8 mouse cellular contexts compared by ENCODE assay signal in genomic region chr4:137278144-137279040, GRCm38 (mm10). TPM values are rescaled to one million over a fixed set of nuclear protein-coding genes. Genes with fewer than 3 reads are reported as not detected.
DNase-seq lines count a peak whose midpoint lies in the region; ATAC-seq lines count a peak whose summit lies in the region.
"Had no signal": no experiment of that assay in that cellular context is flagged by ENCODE, and none has a peak within 500 bp of the region (broad histone marks: within the 10 kb centered on the region; RNA-seq: fewer than 3 reads in every experiment).

No protein-coding gene starts in this region.

- intact Hi-C loops in gastrocnemius, postnatal 14 days (cut with DNase I; ENCODE audit: low total_unique reads), result no loop called here

- H3K4me1 ChIP-seq in forebrain, embryonic 16.5 days (replicated peaks; ENCODE audit: control insufficient read depth, insufficient read depth, low read length), result peaks cover 21% of the 10 kb centered on the region
- H3K4me1 ChIP-seq in liver, embryonic 15.5 days (replicated peaks), result peaks cover 8% of the 10 kb centered on the region; the same call in 1 of the 2 replicates

- H3K27ac ChIP-seq in forebrain, embryonic 16.5 days (ENCODE audit: low read length), result no peak overlapping the region
- H3K27ac ChIP-seq in liver, embryonic 15.5 days (replicated peaks), result no peak overlapping the region

- H3K4me2 ChIP-seq in forebrain, embryonic 16.5 days (ENCODE audit: low read length), result peak overlapping the region; percentile 79
- H3K4me2 ChIP-seq in liver, embryonic 15.5 days, result peak overlapping the region; percentile 58

- H3K36me3 ChIP-seq in forebrain, embryonic 16.5 days (ENCODE audit: control insufficient read depth, insufficient read depth), result no peaks in the 10 kb centered on the region
- H3K36me3 ChIP-seq in liver, embryonic 15.5 days (replicated peaks), result no peaks in the 10 kb centered on the region

- DNase-seq in right cerebral cortex, postnatal 14 days, result peak; percentile 44
- DNase-seq in right cerebral cortex, postnatal 36 days (ENCODE audit: low spot score in 2 of 2), result no peak
- DNase-seq in right cerebral cortex, postnatal 25 days, result peak; percentile 57
- DNase-seq in cerebellum, adult 11-12 months, result no peak
- no peak for DNase-seq in gastrocnemius, postnatal 14 days

- H3K9ac ChIP-seq in forebrain, embryonic 16.5 days (replicated peaks; ENCODE audit: low read depth, low read length), result peak overlapping the region; percentile 58
- no peak overlapping the region for H3K9ac ChIP-seq in liver, embryonic 15.5 days

- peak; percentile 65 for ATAC-seq in forebrain, embryonic 16.5 days
- no peak for ATAC-seq in liver, embryonic 15.5 days (ENCODE audit: insufficient read depth)

- peaks cover 47% of the 10 kb centered on the region for H3K27me3 ChIP-seq in forebrain, embryonic 16.5 days (replicated peaks; ENCODE audit: control insufficient read depth, insufficient read depth, low read length)
- H3K27me3 ChIP-seq in liver, embryonic 15.5 days, result peaks cover 99% of the 10 kb centered on the region

- peak overlapping the region; percentile 48 for H3K4me3 ChIP-seq in forebrain, embryonic 16.5 days (replicated peaks; ENCODE audit: low read length)
- H3K4me3 ChIP-seq in liver, embryonic 15.5 days (replicated peaks), result peak overlapping the region; percentile 41; the same call in 1 of the 2 replicates

- under 1% methylated on average over 22 of the region's 22 CpGs for WGBS in forebrain, embryonic 16.5 days
- WGBS in liver, embryonic 15.5 days (ENCODE audit: insufficient replicate concordance), result 6% methylated on average over 22 of the region's 22 CpGs

- no peaks in the 10 kb centered on the region for H3K9me3 ChIP-seq in forebrain, embryonic 16.5 days (ENCODE audit: control insufficient read depth, low read length)
- no peaks in the 10 kb centered on the region for H3K9me3 ChIP-seq in liver, embryonic 15.5 days (replicated peaks)

RNA-seq across cellular contexts. Expression of gene Wnt4, which starts 1.1 kb away (rescaled TPM):
- 0.92 and 0.99 TPM in 2 replicates for polyA plus RNA-seq in forebrain, embryonic 16.5 days (2015; fragmentation: Nextera tagmentation; extraction: Ambion mirVana)
- 0.15 and 0.40 TPM in 2 replicates for polyA plus RNA-seq in liver, embryonic 15.5 days (2015; fragmentation: Nextera tagmentation; extraction: Ambion mirVana)
- 1 to 10 TPM; 6.4 to 8.8 TPM for total RNA-seq in gastrocnemius, postnatal 14 days (2021)
- total RNA-seq: neutrophil, adult 5-6 weeks had no signal

Comparison
In these comparisons a context has a peak if more than half of its experiments do, and no peak if none do; other contexts are left out.
1. DNase-seq: peak in right cerebral cortex, postnatal 14 days (single experiment) and right cerebral cortex, postnatal 25 days (single experiment); none in right cerebral cortex, postnatal 36 days (0 of 2), cerebellum, adult 11-12 months (single experiment) and gastrocnemius, postnatal 14 days (single experiment).